Mouse (Mus musculus) spleen, postnatal 4 days (tissue): ENCODE data around the gene Atp2a3.
A peak's percentile ranks its signal among the peaks of the same experiment; 100 is the strongest.

Experiments
- DNase-seq, 2 experiments: peaks; one replicate each; pipeline ENCODE4 v3.0.0; 2022; ENCODE audit warnings: low spot score in 2 of 2

The Atp2a3 gene

GRCm38 (mm10) chr11:72954216-72954615 lies 6.8 kb upstream of the Atp2a3 start:
- no peak for DNase-seq

- no peak for DNase-seq
Observed at GRCm38 (mm10) chr11:72955339-72955974, 5.5 kb upstream of the Atp2a3 start.

GRCm38 (mm10) chr11:72957318-72957717 lies 3.7 kb upstream of the Atp2a3 start:
- no peak for DNase-seq

GRCm38 (mm10) chr11:72959924-72960679 lies 867 bp upstream of the Atp2a3 start:
- DNase-seq: no peak

GRCm38 (mm10) chr11:72960723-72961071 lies 272 bp upstream of the Atp2a3 start:
- DNase-seq: no peak

GRCm38 (mm10) chr11:72962378-72962777 lies 1.4 kb downstream of the Atp2a3 start:
- DNase-seq: no peak

- no peak for DNase-seq
Observed at GRCm38 (mm10) chr11:72963058-72963788, 2.3 kb downstream of the Atp2a3 start.

GRCm38 (mm10) chr11:72963789-72964294 lies 2.9 kb downstream of the Atp2a3 start:
- DNase-seq: peak in 1 of 2 experiments; percentile 54

- no peak for DNase-seq
Observed at GRCm38 (mm10) chr11:72974995-72975503, 14.1 kb downstream of the Atp2a3 start.

- no peak for DNase-seq
Observed at GRCm38 (mm10) chr11:72982516-72982915, 21.5 kb downstream of the Atp2a3 start.

GRCm38 (mm10) chr11:72983283-72983682 lies 22.3 kb downstream of the Atp2a3 start:
- DNase-seq: no peak

GRCm38 (mm10) chr11:72986745-72987144 lies 25.8 kb downstream of the Atp2a3 start:
- DNase-seq: no peak

GRCm38 (mm10) chr11:72987234-72987633 lies 26.3 kb downstream of the Atp2a3 start:
- DNase-seq: no peak

- DNase-seq: no peak
Observed at GRCm38 (mm10) chr11:72987807-72988206, 26.8 kb downstream of the Atp2a3 start.

- no peak for DNase-seq
Observed at GRCm38 (mm10) chr11:72989044-72989443, 28.1 kb downstream of the Atp2a3 start.

GRCm38 (mm10) chr11:72990688-72991087 lies 29.7 kb downstream of the Atp2a3 start:
- DNase-seq: no peak

- DNase-seq: no peak
Observed at GRCm38 (mm10) chr11:72991961-72992360, 31.0 kb downstream of the Atp2a3 start.

- no peak for DNase-seq
Observed at GRCm38 (mm10) chr11:72996346-72996745, 35.4 kb downstream of the Atp2a3 start.

- no peak for DNase-seq
Observed at GRCm38 (mm10) chr11:72996781-72997180, 35.8 kb downstream of the Atp2a3 start.

- DNase-seq: no peak
Observed at GRCm38 (mm10) chr11:72997529-72998326, 36.8 kb downstream of the Atp2a3 start.

GRCm38 (mm10) chr11:72998771-72999170 lies 37.8 kb downstream of the Atp2a3 start, which contains the start of gene P2rx1:
P2rx1 (plus strand) TSS chr11:72999103.
- DNase-seq: peak; percentile 50 to 75
